Mouse (Mus musculus): ENCODE results near the gene Iqcn.

Iqcn gene

DNA sequence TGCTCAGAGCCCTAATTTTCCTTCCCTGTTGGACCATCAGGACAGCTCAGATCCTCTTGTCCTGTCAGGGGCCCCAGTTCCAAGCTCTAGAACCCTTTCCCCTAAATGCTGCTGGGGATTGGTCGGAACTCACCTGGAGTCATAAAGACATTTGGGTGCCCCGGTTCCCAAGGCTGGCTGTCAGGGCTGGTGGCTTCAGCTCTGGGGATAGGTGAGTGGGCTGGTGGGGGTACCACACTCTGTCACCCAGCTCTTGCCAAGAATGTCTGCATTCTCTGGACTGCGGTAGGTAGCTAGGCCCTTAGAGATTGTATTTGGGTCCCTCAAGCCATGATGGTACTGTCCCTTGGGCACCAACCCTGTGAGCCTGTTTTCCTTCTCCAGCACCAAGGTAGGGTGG lies at the start of gene Iqcn:
Iqcn (plus strand) TSS at position 171 of the 400 bp plus-strand sequence.
- no peak for DNase-seq

DNA sequence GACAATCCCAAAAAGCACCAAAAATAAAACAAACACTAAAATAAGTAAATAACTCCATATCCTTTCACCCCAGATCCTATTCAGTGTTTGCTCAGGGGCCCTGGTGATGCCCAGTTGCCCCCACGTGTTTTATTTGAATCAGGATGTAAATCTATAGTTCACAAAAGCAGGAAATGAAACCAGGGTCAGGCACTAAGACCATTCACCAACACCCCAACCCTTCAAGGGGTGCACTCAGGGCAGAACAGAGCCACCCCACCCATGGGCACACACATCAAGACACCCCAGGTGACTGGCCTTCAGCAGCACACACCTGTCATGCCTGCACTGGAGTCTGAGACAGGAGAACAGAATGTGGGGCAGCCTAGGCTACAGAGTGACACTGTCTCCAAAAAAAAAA lies 49.1 kb upstream of the Iqcn start:
- DNase-seq, result no peak

DNA sequence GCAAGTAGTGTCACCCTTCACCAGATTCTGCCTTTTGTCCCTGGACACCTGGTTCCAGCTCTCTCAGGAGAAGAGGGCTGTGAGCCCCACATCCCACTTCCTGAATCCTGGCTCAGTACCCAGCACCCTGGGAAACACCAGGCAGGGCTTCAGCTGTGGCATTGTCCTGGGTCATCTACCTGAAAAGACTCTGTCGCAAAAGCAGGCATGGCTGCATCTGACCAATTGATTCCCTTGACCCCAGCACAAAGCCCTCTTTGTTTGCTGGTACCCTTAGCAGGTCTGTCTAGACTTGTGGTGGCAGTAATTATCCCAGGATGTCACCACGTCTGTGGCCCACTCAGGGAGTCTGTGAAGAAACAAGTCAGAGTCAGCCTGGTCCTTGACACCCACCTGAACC lies 47.8 kb upstream of the Iqcn start:
- no peak for DNase-seq

DNA sequence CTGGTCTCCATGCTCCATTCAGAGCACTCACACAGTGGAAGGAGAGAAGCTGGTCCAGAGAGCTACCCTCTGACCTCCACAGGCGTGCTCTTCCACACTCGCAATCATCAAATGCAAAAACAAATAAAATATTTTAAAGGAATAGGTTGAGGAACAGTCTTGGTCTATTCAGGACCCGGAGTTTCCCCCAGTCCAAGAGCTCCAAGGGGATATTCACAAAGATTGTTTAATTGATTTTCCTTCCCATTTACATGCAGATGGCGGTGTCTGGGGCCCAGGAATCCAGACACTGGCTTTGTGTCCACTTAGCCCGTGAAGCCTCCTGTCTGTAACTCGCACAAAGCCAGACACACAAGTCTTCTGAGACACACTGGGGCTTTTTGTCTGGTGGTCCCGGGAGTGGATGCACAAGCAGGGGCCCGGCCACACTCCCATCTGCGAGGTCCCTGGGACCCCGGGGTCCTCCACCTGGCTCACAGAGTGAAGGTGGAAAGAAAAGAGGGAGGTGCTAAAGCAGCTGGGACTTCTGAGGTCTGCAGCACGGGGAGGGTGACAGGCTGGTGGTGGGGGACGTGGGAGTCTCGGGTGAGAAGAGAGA lies 47.0 kb upstream of the Iqcn start:
- no peak for DNase-seq

DNA sequence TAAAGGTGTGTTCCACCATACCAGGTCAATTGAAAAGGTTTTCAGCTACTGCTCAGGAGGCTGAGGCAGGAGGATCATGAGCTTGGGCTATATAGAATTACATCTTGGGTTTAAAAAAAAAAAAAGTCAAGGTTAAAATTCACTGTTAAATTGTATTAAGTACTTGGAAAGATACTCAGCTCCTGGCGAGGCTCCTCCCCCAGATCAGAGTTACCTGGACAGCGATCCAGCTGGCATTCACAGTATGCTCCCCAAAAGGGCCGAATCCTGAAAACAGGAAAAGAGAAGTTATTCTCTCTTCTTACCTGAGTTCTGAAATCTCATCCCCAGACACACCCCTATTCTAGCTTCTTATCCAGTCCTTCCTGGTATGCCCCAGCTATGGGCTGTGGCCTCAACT lies 46.0 kb upstream of the Iqcn start:
- DNase-seq, result no peak

DNA sequence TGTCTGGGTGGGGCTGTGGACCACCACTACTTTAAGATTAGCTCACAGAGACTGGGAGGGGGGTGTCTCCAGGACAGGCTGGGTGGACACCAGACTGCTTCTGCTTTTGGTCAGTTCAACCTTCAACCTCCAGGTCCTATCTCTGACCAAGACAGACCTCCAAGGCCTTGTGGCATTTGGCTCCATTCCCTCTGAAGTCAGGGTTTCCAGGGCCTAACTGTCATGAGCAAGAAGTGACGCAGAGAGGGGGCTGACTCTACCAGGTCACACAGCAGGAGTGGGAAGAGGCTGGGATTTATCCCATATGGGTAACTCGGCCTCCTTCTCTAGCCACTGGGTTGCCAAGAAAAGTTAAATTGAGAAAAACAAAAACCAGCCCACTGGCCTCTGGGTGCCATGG lies 45.5 kb upstream of the Iqcn start:
- no peak for DNase-seq

DNA sequence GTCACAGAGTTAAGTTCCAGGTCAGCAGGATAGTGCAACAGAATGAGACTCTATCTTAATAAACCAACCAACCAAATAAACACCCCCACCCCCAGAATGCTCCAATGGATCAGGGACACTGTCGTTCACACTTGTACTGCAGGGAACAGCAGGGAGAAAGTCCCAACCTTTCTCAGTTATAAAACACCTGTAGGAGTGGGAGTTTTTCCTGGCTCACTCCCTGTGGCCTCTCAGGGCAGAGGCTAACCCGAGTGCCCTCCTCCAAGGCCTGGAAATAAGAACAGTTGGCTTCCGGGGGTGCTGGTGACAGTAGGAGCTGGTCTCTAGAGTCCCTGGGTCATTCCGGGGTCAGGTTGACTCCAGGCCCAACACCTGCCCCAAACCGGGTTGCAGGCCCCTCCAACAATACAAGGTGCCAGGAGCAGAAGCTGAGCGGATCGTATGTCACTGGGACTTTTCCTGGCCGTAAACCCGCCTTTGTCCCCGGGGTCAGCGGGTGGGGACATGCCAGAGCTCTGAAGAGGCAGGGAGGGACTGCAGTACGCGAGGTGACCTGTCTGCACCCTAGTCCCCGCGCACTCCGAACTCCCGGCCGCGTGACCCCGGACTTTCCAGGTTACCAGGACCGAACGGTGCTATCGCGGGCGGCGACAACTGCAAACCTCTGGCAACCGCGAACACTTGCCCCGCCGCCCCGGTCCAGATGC lies 44.2 kb upstream of the Iqcn start:
- no peak for DNase-seq

DNA sequence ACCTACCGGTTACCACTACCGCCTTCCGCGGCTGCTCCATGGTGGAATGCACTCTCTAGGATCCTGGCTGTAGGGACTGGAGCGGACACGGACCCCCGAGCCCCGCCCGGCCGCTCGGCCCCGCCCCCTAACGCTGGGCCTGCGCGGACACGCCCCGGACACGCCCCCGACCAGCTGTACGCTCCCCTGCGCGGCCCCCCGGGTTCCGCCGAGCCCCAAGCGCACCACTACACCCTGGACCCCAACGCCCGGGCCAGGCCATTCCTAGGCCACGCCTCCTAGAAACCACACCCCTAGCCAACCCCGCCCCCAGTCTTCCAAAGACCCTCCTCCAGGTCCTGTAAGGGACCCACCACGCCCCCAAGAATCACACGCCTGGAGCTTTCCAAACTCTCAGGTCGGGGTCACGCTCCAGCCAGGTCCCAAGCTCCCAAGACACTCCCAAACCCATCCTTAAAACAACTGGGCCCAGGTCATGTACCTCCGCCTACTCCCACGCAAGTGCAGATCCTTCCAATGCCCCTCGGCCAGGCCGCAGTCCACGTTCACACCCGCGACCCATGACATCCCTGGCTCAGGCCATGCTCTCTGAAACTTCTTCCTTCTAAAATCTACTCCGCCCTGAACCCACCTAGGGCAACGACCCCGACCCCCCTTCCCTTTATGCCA lies 43.5 kb upstream of the Iqcn start:
- DNase-seq, result peak; percentile 95

DNA sequence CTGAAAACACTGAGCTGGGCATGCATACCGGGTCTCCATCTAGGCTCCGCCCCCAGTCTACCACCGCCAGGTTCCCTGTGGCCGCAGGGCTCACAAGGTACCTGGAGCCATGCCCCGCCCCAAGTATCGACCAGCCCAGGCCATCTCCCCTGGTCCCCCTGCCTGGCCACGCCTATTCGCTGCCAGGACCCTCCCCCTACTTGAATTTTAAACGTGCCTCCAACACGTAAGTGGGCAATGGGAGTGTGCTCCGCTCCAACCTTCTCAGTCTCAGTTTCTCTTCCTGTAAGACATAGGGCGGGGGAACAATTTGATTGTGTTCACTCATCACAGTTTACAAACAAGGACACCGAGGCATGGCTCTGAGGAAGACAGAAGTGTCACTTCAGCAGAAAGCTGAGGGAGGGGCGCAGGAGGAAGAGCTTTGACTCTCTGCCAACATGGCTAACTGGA lies 43.0 kb upstream of the Iqcn start, which contains the start of gene Pgpep1:
Pgpep1 (minus strand) TSS at position 116 of the 453 bp plus-strand sequence.
- DNase-seq, result no peak

DNA sequence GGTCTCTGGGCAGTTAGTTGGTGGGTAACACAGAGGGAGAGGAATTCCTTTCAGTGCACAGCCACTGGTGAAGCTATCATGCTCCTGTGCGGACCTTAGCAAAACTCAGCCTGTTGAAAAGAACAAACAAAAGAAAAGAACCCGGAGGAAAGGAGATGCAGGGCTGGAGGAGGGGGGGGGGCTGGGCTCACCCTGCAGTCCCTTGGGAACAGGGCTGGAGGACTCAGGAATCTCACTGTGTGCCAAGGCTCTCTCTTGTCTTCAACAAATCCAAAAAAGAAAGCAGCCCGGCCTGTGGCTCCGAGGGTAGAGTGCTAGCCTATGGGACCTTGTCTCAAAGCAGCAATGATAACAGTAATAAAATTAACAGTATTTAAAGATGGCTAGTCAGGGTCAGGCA lies 39.6 kb upstream of the Iqcn start:
- DNase-seq, result no peak

DNA sequence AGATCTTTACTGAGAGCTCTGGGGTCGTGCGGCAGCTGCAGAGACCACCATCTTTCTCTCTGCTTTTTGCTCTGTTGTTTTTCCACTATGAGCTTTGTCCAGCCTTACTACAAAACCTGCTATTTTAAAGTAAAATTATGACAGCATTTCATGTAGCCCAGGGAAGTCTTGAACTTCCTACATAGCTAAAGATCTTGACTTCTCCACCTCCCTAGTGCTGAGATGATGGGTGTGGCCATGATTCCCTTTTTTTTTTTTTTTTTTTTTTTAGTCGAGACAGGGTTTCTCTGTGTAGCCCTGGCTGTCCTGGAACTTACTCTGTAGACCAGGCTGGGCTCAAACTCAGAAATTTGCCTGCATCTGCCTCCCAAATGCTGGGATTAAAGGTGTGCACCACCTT lies 38.6 kb upstream of the Iqcn start:
- no peak for DNase-seq

DNA sequence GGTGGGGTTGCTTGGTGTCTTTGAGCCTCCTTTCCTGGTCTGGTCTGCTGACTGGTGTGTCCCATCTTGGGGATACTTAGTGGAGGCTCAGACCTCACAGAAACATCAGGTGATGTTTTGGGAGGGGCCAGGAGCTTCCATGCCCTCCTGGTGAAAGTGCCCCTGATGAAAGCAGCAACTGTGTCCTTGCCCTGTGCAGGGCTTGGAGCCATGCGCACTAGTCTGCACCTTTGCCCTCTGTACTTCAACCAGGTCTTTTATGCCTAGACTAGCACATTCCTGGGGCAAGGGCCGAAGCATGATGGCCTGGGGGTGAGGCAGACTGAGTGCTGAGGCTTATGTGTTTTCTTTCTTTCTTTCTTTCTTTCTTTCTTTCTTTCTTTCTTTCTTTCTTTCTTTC lies 37.7 kb upstream of the Iqcn start:
- peak; percentile 80 for DNase-seq

DNA sequence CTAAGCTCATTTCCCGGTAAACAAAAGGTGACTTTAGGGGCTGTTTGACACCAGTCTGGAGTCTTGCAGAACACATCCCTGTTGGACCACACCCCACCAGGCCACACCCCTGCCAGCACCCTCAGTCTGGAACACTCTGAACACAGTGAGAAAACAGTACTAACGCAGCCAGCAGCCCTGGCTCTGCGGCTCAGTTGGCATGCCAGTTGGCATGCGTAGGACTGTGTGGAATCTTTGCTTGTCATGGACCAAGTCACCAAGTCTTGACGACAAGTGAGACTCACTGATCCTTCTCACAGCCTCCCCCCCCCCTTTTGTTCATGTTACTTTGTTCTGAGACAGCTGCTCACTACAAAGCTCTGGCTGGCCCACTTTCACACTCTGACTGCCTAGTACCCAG lies 36.2 kb upstream of the Iqcn start:
- DNase-seq, result peak; percentile 70

DNA sequence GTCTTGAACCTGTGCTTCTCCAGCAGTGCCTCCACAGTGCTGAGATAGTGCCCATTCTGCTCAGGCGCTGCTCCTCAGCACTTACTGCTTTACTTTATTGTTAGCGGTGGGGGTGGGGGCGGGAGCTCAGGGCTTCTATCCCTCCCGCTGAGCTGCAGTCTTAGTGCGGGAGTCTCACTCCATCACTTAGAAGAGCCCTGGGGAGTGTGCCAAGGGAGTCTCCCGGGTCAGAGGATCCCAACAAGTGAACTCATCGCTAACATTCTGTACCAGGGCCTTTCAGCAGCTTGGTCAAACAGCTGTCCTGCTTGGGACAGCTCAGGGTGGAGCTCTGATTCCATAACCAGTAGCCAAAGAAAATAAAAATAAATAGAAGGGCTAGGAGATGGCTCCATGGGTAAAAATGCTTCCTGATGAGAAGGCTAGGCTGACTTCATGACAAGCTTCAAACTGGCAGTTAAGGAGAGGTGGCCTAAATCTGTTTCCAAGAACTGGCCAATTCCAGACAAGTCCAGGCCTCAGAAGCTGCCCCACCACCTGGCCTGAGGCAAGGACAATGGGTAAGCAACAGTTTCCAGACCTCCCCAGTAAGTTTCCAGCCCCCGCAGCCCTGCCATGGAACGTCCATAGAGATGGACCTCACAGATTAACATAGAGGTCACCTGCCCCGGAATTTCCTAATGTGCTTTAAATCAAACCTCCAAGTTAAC lies 31.5 kb upstream of the Iqcn start:
- DNase-seq, result peak; percentile 50

DNA sequence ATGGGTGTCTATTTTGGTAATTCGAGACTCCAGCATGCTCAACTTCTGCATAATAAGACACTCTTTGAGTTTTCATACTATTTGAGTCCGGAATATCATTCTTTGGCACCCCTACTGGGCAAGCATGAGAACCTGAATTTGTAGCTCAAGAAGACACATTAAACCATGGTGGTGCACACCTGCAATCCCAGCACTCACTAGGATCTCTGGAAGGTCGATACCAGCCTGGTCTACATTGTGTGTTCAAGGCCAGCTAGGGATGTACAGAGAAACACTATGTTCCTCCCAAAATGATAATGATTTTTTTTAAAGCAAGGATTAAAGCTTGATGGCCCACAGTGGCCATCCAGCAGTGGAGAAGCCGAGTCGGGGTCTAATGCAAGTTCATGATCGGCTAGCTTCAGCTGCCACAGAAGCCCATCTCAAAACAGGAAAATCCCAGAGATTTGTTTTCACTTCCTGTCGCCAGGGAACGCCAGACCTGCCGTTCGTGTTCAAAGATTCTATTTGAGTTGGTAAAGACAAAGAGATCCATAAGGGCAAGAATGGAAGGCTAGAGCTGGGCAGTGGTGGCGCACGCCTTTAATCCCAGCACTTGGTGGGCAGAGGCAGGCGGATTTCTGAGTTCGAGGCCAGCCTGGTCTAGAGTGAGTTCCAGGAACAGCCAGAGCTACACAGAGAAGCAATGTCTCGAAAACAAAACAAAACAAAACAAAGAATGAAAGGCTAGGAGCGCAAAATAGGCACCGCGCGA lies 30.8 kb upstream of the Iqcn start:
- DNase-seq, result no peak

DNA sequence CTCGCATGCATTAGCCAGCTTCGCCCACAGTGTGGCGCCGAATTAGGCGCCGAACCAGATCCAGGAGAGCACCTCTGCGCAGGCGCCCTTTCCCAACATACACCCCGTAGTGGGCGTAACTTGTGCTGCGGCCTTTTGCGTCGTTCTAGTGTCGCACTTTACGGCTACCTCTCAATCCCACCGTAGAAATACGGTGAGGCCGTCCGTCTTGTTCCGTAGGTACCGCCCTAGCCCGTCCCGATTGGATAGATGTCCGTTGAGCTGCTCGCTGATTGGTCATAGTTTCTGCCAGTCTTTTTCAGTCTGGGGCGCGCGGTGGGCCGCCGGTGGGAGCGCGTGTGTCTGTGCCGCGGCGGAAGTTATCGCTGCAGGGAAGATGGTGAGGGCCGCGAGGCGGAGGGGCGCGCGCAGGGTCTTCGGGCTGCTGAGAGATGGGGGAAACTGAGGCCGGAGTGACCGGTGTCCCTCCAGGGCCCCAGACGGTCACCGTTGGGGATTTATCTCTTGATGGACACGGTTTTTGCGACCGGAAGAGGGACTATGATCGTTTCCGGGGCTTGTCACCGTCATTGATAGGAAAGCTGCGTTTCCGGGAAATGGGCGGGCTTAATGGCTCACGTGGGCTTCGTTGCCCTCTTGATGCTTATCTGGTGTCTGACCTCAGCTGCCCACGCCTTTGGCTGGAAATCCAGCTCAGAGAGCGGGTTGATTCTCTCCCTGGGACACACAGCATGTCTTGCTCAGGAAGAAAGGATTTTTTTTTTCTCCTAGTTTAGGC lies 30.0 kb upstream of the Iqcn start, which contains the start of gene Lsm4:
Lsm4 (plus strand) TSS at position 170 of the 778 bp plus-strand sequence.
- DNase-seq, result peak; percentile 99

DNA sequence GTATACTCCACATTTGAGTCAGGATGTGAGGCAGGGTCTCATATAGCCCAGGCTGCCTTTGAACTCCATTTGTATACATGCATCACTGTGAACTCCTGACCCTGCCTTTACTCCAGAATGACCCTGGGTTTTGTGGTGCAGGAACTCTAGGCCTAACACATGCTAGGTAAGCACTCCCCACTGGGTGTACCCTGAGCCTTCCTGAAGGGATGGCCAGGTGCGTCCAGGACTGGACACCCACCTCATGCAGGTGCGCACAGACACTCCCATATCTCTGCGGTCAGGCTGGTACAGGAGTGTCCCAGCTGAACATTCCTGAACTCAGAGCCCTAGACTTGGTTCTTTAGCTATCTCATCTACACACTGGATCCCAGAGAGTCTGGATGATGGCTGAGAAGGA lies 29.1 kb upstream of the Iqcn start:
- DNase-seq, result no peak

DNA sequence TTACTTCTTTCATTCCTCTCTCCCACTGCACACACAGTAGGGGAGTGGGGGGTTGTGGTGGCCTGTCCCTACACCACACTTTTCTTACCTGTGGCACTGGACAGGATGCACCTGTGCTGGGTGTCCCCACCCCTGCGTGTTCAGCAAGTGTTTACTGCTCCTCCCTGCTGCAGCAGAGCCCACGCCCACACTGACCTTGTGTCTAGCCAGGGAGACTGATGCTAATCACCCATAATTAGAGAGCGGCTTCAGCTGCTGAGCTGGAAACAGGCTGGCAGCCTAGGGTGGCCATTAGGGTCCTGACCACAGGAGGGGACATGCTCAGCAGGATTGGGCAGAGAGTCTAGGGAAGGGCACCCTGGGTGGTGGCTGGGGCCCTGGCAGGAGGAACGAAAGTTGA lies 28.5 kb upstream of the Iqcn start:
- DNase-seq, result no peak

DNA sequence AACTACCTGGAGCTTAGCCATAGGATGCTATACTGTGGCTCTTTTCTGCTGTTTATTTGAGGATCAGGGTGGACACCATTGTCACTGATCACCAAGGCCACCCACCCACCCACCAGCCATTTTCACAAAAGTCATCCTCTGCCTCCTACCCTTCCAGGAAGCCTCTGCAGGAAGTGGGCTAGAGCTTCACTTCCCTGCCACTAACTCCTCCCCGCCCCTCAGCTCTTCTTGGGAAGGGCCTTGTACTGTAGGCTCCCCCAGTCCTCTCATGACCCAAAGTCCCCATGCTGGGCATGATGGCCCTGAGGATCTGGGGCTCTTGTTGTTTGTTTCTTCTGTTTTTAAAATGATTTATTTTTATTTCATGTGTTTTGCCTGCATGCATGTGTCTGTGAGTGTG lies 27.9 kb upstream of the Iqcn start:
- no peak for DNase-seq

DNA sequence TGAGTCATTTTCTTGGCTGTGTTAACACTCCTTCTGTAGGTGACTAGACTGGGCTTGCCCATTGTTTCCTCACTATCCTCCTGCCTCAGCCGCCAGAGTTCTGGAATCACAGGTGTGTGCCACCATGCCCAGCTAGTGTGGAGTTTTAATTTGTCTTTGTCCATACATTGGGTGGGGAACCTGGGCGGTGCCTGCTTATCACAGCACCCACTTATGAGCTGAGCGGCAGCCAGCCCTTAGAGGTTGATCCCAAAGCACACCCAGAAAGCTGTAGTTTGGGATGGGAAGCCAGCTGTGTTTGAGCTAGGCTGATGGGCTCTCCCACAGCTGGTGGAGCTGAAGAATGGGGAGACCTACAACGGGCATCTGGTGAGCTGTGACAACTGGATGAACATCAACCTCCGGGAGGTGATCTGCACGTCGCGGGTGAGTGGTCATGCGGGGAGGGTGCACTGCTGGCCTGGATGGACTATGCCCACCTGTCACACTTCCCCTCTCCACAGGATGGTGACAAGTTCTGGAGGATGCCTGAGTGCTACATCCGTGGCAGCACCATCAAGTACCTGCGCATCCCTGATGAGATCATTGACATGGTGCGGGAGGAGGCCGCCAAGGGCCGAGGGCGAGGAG lies 25.7 kb upstream of the Iqcn start:
- DNase-seq, result peak; percentile 54

DNA sequence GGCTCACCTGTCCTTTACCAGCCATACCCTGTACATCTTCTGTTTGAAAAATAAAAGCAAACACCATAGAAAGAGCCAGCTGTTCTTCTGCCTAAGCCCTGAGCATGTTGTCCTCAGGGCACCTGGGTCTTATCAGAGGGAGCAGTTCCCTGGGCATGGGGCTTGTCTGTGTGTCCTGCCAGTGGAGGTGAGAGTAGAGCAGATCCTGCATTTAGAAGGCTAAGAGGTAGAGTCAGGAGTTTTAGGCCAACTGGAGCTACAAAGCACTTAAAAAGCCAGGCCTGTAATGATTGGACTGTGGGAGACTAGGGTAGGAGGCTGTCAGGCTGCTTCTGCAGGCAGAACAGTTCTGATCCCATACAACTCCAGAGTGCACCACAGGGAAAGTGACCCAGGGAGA lies 24.6 kb upstream of the Iqcn start:
- DNase-seq, result no peak
